Mouse (Mus musculus): ENCODE data around the gene Supt4a.

DNA sequence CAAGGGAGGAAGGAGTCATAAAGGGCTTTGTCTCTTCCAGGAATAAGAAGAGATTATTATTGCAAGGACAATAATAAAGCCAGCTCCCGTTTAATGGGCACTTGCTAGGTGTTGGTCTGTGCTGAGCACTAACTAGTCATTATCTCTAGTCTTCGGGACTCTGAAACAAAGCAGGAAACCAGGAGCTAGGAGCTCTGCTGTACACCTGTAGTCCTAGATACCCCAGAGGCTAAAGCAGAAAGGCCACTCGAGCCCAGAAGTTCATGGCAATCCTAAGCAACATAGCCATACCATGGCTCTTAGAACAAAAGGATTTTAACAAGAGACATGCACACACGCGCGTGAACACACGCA, 27.1 kb upstream of the Supt4a start:
- TF ChIP-seq CTCF (conservative IDR thresholded peaks at IDR 0.05 in 1 of 2, IDR thresholded peaks at IDR 0.05 in 1 of 2; ENCODE audit: low read depth in 2 of 2, low read length in 2 of 2), result no peak
- TF ChIP-seq NRF1 (IDR thresholded peaks at IDR 0.05; ENCODE audit: low read depth, low read length), result no peak
- no peak for TF ChIP-seq HCFC1 (IDR thresholded peaks at IDR 0.05; ENCODE audit: low read depth, low read length)
- no peak for TF ChIP-seq RAD21 (IDR thresholded peaks at IDR 0.05; ENCODE audit: low read depth, low read length)
- TF ChIP-seq POLR2A (IDR thresholded peaks at IDR 0.05; ENCODE audit: low read depth, low read length), result no peak
- no peak for TF ChIP-seq EP300 (IDR thresholded peaks at IDR 0.05; ENCODE audit: low read length)
- TF ChIP-seq SMC3 (IDR thresholded peaks at IDR 0.05; ENCODE audit: low read depth, low read length), result no peak
